Mouse (Mus musculus): ENCODE measurements around the gene Pdxk. TPM values are rescaled to one million over a fixed set of nuclear protein-coding genes. Genes with fewer than 3 reads are reported as not detected.
A peak's percentile ranks its signal among the peaks of the same experiment; 100 is the strongest.
"Not testable (repeated sequence)": the region's sequence is repeated elsewhere in the genome, so short reads cannot be mapped to it uniquely, and the experiment has no call there.

The Pdxk gene
- polyA plus RNA-seq, 1 experiment from 2014 or later = 11.1 TPM

GRCm38 (mm10) chr10:78428070-78428469, 36.7 kb downstream of the Pdxk start:
- Histone ChIP-seq H3K4me3 (no peak overlapping the region), H3K36me3 (peaks cover 24% of the 10 kb centered on the region), H3K27ac (replicated peaks) (no peak overlapping the region), H3K27me3 (ENCODE audit: low read depth, poor library complexity, severe bottlenecking) (no peaks in the 10 kb centered on the region), H3K4me1 (peaks cover 20% of the 10 kb centered on the region), H3K9me3 (replicated peaks) (no peaks in the 10 kb centered on the region)
- no peak for DNase-seq (ENCODE audit: low spot score)
- 91% methylated on average over 11 of the region's 11 CpGs for WGBS

- WGBS = 50% methylated on average over 6 of the region's 6 CpGs
- Histone ChIP-seq H3K36me3 (peaks cover 24% of the 10 kb centered on the region), H3K9me3 (replicated peaks) (no peaks in the 10 kb centered on the region), H3K27me3 (ENCODE audit: low read depth, poor library complexity, severe bottlenecking) (no peaks in the 10 kb centered on the region), H3K4me3 (peak overlapping the region; percentile 77), H3K27ac (replicated peaks) (peak overlapping the region; percentile 83), H3K4me1 (peaks cover 20% of the 10 kb centered on the region)
- no peak for DNase-seq (ENCODE audit: low spot score)
Observed at GRCm38 (mm10) chr10:78426117-78426735, 38.5 kb downstream of the Pdxk start.

GRCm38 (mm10) chr10:78425181-78426041, 39.4 kb downstream of the Pdxk start, which contains the start of gene Cstb:
Gene Cstb (plus strand): TSS chr10:78425669.
- H3K36me3 ChIP-seq = peaks cover 24% of the 10 kb centered on the region
- 2% methylated on average over 40 of the region's 40 CpGs for WGBS
- peak; percentile 81 for DNase-seq (ENCODE audit: low spot score)
- H3K27ac ChIP-seq (replicated peaks) = peak within 1 kb of the TSS; percentile 83
- peaks cover 20% of the 10 kb centered on the region for H3K4me1 ChIP-seq
- no peaks in the 10 kb centered on the region for H3K9me3 ChIP-seq (replicated peaks)
- no peaks in the 10 kb centered on the region for H3K27me3 ChIP-seq (ENCODE audit: low read depth, poor library complexity, severe bottlenecking)
- H3K4me3 ChIP-seq = peak within 1 kb of the TSS; percentile 77

GRCm38 (mm10) chr10:78422614-78423013, 42.2 kb downstream of the Pdxk start:
- H3K27ac ChIP-seq (replicated peaks) = no peak overlapping the region
- H3K4me3 ChIP-seq = no peak overlapping the region
- H3K27me3 ChIP-seq (ENCODE audit: low read depth, poor library complexity, severe bottlenecking) = no peaks in the 10 kb centered on the region
- peaks cover 8% of the 10 kb centered on the region for H3K36me3 ChIP-seq
- H3K9me3 ChIP-seq (replicated peaks) = no peaks in the 10 kb centered on the region
- H3K4me1 ChIP-seq = peaks cover 20% of the 10 kb centered on the region
- WGBS = 93% methylated on average over 3 of the region's 3 CpGs
- DNase-seq (ENCODE audit: low spot score) = no peak

GRCm38 (mm10) chr10:78420929-78421328, 43.8 kb downstream of the Pdxk start:
- Histone ChIP-seq H3K27ac (replicated peaks) (no peak overlapping the region), H3K4me1 (peaks cover 11% of the 10 kb centered on the region), H3K36me3 (no peaks in the 10 kb centered on the region), H3K9me3 (replicated peaks) (no peaks in the 10 kb centered on the region), H3K4me3 (no peak overlapping the region), H3K27me3 (ENCODE audit: low read depth, poor library complexity, severe bottlenecking) (no peaks in the 10 kb centered on the region)
- 84% methylated on average over 2 of the region's 2 CpGs for WGBS
- DNase-seq (ENCODE audit: low spot score) = no peak

GRCm38 (mm10) chr10:78418791-78419190, 46.0 kb downstream of the Pdxk start:
- 90% methylated on average over 2 of the region's 2 CpGs for WGBS
- no peaks in the 10 kb centered on the region for H3K4me1 ChIP-seq

GRCm38 (mm10) chr10:78417888-78418287, 46.9 kb downstream of the Pdxk start:
- 66% methylated on average over 5 of the region's 5 CpGs for WGBS
- H3K27ac ChIP-seq (replicated peaks) = no peak overlapping the region
- H3K4me3 ChIP-seq = no peak overlapping the region
- no peaks in the 10 kb centered on the region for H3K27me3 ChIP-seq (ENCODE audit: low read depth, poor library complexity, severe bottlenecking)
- H3K4me1 ChIP-seq = peaks cover 6% of the 10 kb centered on the region; the same call in 1 of the 2 replicates
- no peaks in the 10 kb centered on the region for H3K36me3 ChIP-seq
- no peaks in the 10 kb centered on the region for H3K9me3 ChIP-seq (replicated peaks)
- no peak for DNase-seq (ENCODE audit: low spot score)

More at GRCm38 (mm10) chr10:78418791-78419190, 46.0 kb downstream of the Pdxk start:
- DNase-seq (ENCODE audit: low spot score) = no peak
- Histone ChIP-seq H3K9me3 (replicated peaks) (no peaks in the 10 kb centered on the region), H3K27ac (replicated peaks) (no peak overlapping the region), H3K4me3 (no peak overlapping the region), H3K36me3 (no peaks in the 10 kb centered on the region), H3K27me3 (ENCODE audit: low read depth, poor library complexity, severe bottlenecking) (no peaks in the 10 kb centered on the region)

GRCm38 (mm10) chr10:78414936-78415335, 49.8 kb downstream of the Pdxk start:
- H3K4me3 ChIP-seq; H3K27me3 ChIP-seq (ENCODE audit: low read depth, poor library complexity, severe bottlenecking); H3K9me3 ChIP-seq (replicated peaks); DNase-seq (ENCODE audit: low spot score); H3K27ac ChIP-seq (replicated peaks): not testable (repeated sequence)
- 80% methylated on average over 3 of the region's 4 CpGs for WGBS
- H3K36me3 ChIP-seq = peaks cover 14% of the 10 kb centered on the region
- peaks cover 17% of the 10 kb centered on the region for H3K4me1 ChIP-seq

GRCm38 (mm10) chr10:78413152-78413520, 51.6 kb downstream of the Pdxk start:
- Histone ChIP-seq H3K36me3 (peaks cover 32% of the 10 kb centered on the region), H3K4me3 (peak overlapping the region; percentile 88), H3K9me3 (replicated peaks) (no peaks in the 10 kb centered on the region), H3K27me3 (ENCODE audit: low read depth, poor library complexity, severe bottlenecking) (no peaks in the 10 kb centered on the region), H3K4me1 (peaks cover 17% of the 10 kb centered on the region), H3K27ac (replicated peaks) (peak overlapping the region; percentile 87)
- WGBS = 45% methylated on average over 7 of the region's 7 CpGs
- no peak for DNase-seq (ENCODE audit: low spot score)

- under 1% methylated on average over 70 of the region's 70 CpGs for WGBS
- Histone ChIP-seq H3K27ac (replicated peaks) (peak within 1 kb of the TSS; percentile 87), H3K27me3 (ENCODE audit: low read depth, poor library complexity, severe bottlenecking) (no peaks in the 10 kb centered on the region), H3K36me3 (peaks cover 36% of the 10 kb centered on the region), H3K9me3 (replicated peaks) (no peaks in the 10 kb centered on the region), H3K4me1 (peaks cover 17% of the 10 kb centered on the region), H3K4me3 (peak within 1 kb of the TSS; percentile 88)
- DNase-seq (ENCODE audit: low spot score) = peak; percentile 93
Observed at GRCm38 (mm10) chr10:78412319-78413151, 52.2 kb downstream of the Pdxk start, which contains the start of gene Rrp1. Gene Rrp1 (minus strand): TSS chr10:78413043.

- H3K36me3 ChIP-seq = peaks cover 43% of the 10 kb centered on the region
- H3K4me3 ChIP-seq = peak overlapping the region; percentile 88
- no peaks in the 10 kb centered on the region for H3K9me3 ChIP-seq (replicated peaks)
- H3K4me1 ChIP-seq = peaks cover 17% of the 10 kb centered on the region
- H3K27me3 ChIP-seq (ENCODE audit: low read depth, poor library complexity, severe bottlenecking) = no peaks in the 10 kb centered on the region
- DNase-seq (ENCODE audit: low spot score) = peak; percentile 20
- peak overlapping the region; percentile 87 for H3K27ac ChIP-seq (replicated peaks)
- 20% methylated on average over 8 of the region's 8 CpGs for WGBS
Observed at GRCm38 (mm10) chr10:78411851-78412250, 52.9 kb downstream of the Pdxk start.

- Histone ChIP-seq H3K4me1 (peaks cover 17% of the 10 kb centered on the region), H3K36me3 (peaks cover 68% of the 10 kb centered on the region), H3K4me3 (no peak overlapping the region), H3K9me3 (replicated peaks) (no peaks in the 10 kb centered on the region), H3K27ac (replicated peaks) (no peak overlapping the region), H3K27me3 (ENCODE audit: low read depth, poor library complexity, severe bottlenecking) (no peaks in the 10 kb centered on the region)
- DNase-seq (ENCODE audit: low spot score) = no peak
- WGBS = 92% methylated on average over 9 of the region's 9 CpGs
Observed at GRCm38 (mm10) chr10:78409035-78409788, 55.6 kb downstream of the Pdxk start.
